Mouse (Mus musculus) myocyte (in vitro differentiated cells): ENCODE measurements around the gene Cyp2f2. TPM values are rescaled to one million over a fixed set of nuclear protein-coding genes. Genes with fewer than 3 reads are reported as not detected.

Experiments used
- H3K27me3 ChIP-seq: one replicate; pipeline ENCODE4 v1.6.1; 2011; ENCODE audit not compliant: control insufficient read depth, insufficient read depth, insufficient read length
- H3K36me3 ChIP-seq: one replicate; pipeline ENCODE4 v1.6.1; 2011; ENCODE audit not compliant: control insufficient read depth, insufficient read depth
- H3K4me2 ChIP-seq: one replicate; pipeline ENCODE4 v1.6.1; 2011; ENCODE audit warnings: low read depth, control low read depth
- H3K4me3 ChIP-seq: one replicate; pipeline ENCODE4 v1.5.1; 2011; ENCODE audit warnings: mild to moderate bottlenecking, control low read depth, moderate library complexity
- H3K79me2 ChIP-seq: one replicate; pipeline ENCODE4 v1.6.1; 2011; ENCODE audit not compliant: control insufficient read depth, insufficient read depth
- H3ac ChIP-seq: one replicate; pipeline ENCODE4 v1.6.1; 2011; ENCODE audit not compliant: control insufficient read depth, insufficient read length
- CEBPB ChIP-seq: IDR thresholded peaks from 2 replicates; pipeline ENCODE4 v1.6.1; 2011; ENCODE audit warnings: mild to moderate bottlenecking, moderate library complexity; ENCODE audit not compliant: poor library complexity, insufficient read depth, severe bottlenecking
- E2F4 ChIP-seq: IDR thresholded peaks from one replicate; pipeline ENCODE4 v1.6.1; 2011; ENCODE audit warnings: mild to moderate bottlenecking, control low read depth, moderate library complexity; ENCODE audit not compliant: insufficient read depth
- MAX ChIP-seq: IDR thresholded peaks from one replicate; pipeline ENCODE4 v1.6.1; 2011; ENCODE audit warnings: low read depth, mild to moderate bottlenecking, control low read depth
- MYOD1 ChIP-seq, 3 experiments: IDR thresholded peaks; one replicate each; pipeline ENCODE4 v1.6.1; 2011; ENCODE audit warnings: control low read depth in 2 of 3, low read depth in 2 of 3, mild to moderate bottlenecking in 2 of 3, moderate library complexity in 1 of 3; ENCODE audit not compliant: insufficient read length in 2 of 3, control insufficient read depth in 1 of 3
- MYOG ChIP-seq, 3 experiments: IDR thresholded peaks; one replicate each; pipeline ENCODE4 v1.6.1; 2011; ENCODE audit warnings: control low read depth in 2 of 3, low read depth in 2 of 3, mild to moderate bottlenecking in 2 of 3; ENCODE audit not compliant: insufficient read length in 2 of 3, control insufficient read depth in 1 of 3, insufficient read depth in 1 of 3
- POLR2A ChIP-seq: IDR thresholded peaks from one replicate; pipeline ENCODE4 v1.6.1; 2011; ENCODE audit warnings: low read depth, mild to moderate bottlenecking, control low read depth, moderate library complexity; ENCODE audit not compliant: insufficient read length
- POLR2AphosphoS2 ChIP-seq: IDR thresholded peaks from one replicate; pipeline ENCODE4 v1.6.1; 2011; ENCODE audit warnings: low read depth, control low read depth; ENCODE audit not compliant: insufficient read length
- REST ChIP-seq: IDR thresholded peaks from one replicate; pipeline ENCODE4 v1.6.1; 2011; ENCODE audit warnings: mild to moderate bottlenecking, control low read depth, moderate library complexity; ENCODE audit not compliant: insufficient read depth, insufficient read length
- SRF ChIP-seq: IDR thresholded peaks from one replicate; pipeline ENCODE4 v1.6.1; 2011; ENCODE audit warnings: low read depth; ENCODE audit not compliant: control insufficient read depth, insufficient read length
- TCF12 ChIP-seq: IDR thresholded peaks from one replicate; pipeline ENCODE4 v1.6.1; 2011; ENCODE audit warnings: mild to moderate bottlenecking, control low read depth; ENCODE audit not compliant: poor library complexity, insufficient read depth, severe bottlenecking
- TCF3 ChIP-seq: IDR thresholded peaks from one replicate; pipeline ENCODE4 v1.6.1; 2011; ENCODE audit warnings: low read depth, control low read depth; ENCODE audit not compliant: insufficient read length
- USF1 ChIP-seq: IDR thresholded peaks from one replicate; pipeline ENCODE4 v1.6.1; 2011; ENCODE audit warnings: low read depth, mild to moderate bottlenecking, control low read depth, moderate library complexity
- polyA plus RNA-seq: library from polyadenylated mRNA; unstranded; fragments of >200 nt; fragmentation: generic; extraction: Trizol; gene quantifications from one replicate; pipeline ENCODE4 v1.2.1, GENCODE M21; 2012; ENCODE audit warnings: missing spikeins

Cyp2f2 gene
- polyA plus RNA-seq, 1 experiment = 0.06 TPM

GRCm38 (mm10) chr7:27092038-27092703 is 27.5 kb upstream of the Cyp2f2 start:
- TF ChIP-seq SRF (no peak), USF1 (no peak), MYOG (IDR thresholded peaks at IDR 0.05; ENCODE audit: control insufficient read depth in 1 of 3, insufficient read depth in 1 of 3, insufficient read length in 2 of 3, low read depth in 2 of 3) (no peak), E2F4 (no peak), MAX (no peak), POLR2A (no peak), CEBPB (no peak), REST (no peak), POLR2AphosphoS2 (no peak), MYOD1 (IDR thresholded peaks at IDR 0.05; ENCODE audit: control insufficient read depth in 1 of 3, insufficient read length in 2 of 3, low read depth in 2 of 3) (no peak), TCF3 (no peak), TCF12 (no peak)
- Histone ChIP-seq H3ac (no peak overlapping the region), H3K27me3 (no peaks in the 10 kb centered on the region), H3K4me2 (no peak overlapping the region), H3K79me2 (no peaks in the 10 kb centered on the region), H3K36me3 (no peaks in the 10 kb centered on the region), H3K4me3 (no peak overlapping the region)

DNA sequence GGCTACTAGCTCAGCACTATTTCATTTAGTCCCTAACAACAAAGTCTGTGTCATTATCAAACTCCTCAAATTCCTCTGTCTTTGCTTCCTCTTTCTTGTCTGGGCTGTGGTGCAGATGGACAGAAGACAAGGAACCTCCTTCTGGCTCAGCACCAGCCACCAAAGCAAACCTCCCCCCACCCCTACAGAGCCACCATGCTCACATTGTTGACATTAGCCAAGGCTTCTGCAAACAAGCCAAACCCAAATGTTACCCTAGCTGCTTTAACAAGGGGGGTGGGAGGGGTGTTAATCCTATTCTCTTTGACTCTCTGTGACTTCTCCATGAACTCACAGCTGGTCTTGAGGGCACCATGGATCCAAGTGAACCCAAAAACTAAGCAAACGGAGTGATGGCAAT is 26.8 kb upstream of the Cyp2f2 start:
- TF ChIP-seq USF1 = no peak
- TF ChIP-seq MYOG (IDR thresholded peaks at IDR 0.05; ENCODE audit: control insufficient read depth in 1 of 3, insufficient read depth in 1 of 3, insufficient read length in 2 of 3, low read depth in 2 of 3) = no peak
- no peak for TF ChIP-seq POLR2A
- no peak for TF ChIP-seq E2F4
- no peak for TF ChIP-seq MYOD1 (IDR thresholded peaks at IDR 0.05; ENCODE audit: control insufficient read depth in 1 of 3, insufficient read length in 2 of 3, low read depth in 2 of 3)
- TF ChIP-seq TCF12 = no peak
- no peak for TF ChIP-seq CEBPB
- no peak for TF ChIP-seq SRF
- TF ChIP-seq POLR2AphosphoS2 = no peak
- no peak for TF ChIP-seq TCF3
- TF ChIP-seq REST = no peak
- TF ChIP-seq MAX = no peak
- H3ac ChIP-seq = no peak overlapping the region
- H3K4me3 ChIP-seq = no peak overlapping the region
- no peaks in the 10 kb centered on the region for H3K27me3 ChIP-seq
- no peak overlapping the region for H3K4me2 ChIP-seq
- H3K79me2 ChIP-seq = no peaks in the 10 kb centered on the region
- no peaks in the 10 kb centered on the region for H3K36me3 ChIP-seq

DNA sequence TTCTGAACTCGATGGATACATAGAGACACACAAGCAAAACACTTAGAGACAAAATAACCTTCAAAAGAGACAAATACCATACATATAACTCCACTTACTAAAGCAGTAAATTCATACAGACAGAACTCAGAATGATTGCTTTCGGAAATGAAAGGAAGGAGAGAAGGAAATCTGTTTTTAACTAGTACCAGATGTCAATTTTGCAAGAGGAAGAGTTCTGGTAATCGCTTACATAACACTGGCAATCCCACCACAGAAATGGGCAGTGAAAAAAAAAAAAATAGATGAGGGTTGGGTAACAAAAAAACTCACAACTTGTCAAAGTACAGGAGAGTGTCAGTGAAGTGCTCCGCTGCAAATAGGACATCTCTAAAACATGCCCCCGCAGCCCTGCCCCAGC is 14.8 kb upstream of the Cyp2f2 start:
- Histone ChIP-seq H3K79me2 (no peaks in the 10 kb centered on the region), H3K4me2 (no peak overlapping the region), H3ac (no peak overlapping the region), H3K36me3 (no peaks in the 10 kb centered on the region), H3K4me3 (no peak overlapping the region), H3K27me3 (no peaks in the 10 kb centered on the region)
- TF ChIP-seq POLR2AphosphoS2 (no peak), TCF12 (no peak), CEBPB (no peak), USF1 (no peak), SRF (no peak), POLR2A (no peak), E2F4 (no peak), REST (no peak), MYOD1 (IDR thresholded peaks at IDR 0.05; ENCODE audit: control insufficient read depth in 1 of 3, insufficient read length in 2 of 3, low read depth in 2 of 3) (no peak), MYOG (IDR thresholded peaks at IDR 0.05; ENCODE audit: control insufficient read depth in 1 of 3, insufficient read depth in 1 of 3, insufficient read length in 2 of 3, low read depth in 2 of 3) (no peak), MAX (no peak), TCF3 (no peak)

DNA sequence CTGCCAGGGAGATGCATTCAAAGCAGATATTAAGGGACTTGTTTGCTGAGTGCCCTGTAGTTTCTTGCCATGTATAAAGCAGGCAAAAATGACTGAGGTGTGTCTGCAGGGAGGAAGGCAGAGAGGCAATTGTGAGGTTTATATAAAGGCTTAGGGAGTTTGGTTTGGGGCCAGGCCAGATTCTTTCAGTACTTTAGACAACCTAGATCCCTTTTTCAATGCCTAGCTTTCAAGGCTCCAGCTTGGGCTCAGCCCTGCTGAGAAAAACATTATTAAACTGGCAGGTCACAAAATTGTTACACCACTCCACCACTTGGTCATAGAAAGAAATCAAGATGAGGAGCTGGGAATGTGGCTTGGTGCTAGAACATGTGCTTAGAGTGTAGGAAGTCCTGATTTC is 9.4 kb upstream of the Cyp2f2 start:
- H3K4me2 ChIP-seq = no peak overlapping the region
- TF ChIP-seq REST (no peak), TCF12 (no peak), POLR2AphosphoS2 (no peak), MYOG (IDR thresholded peaks at IDR 0.05; ENCODE audit: control insufficient read depth in 1 of 3, insufficient read depth in 1 of 3, insufficient read length in 2 of 3, low read depth in 2 of 3) (no peak), SRF (no peak), TCF3 (no peak), POLR2A (no peak), USF1 (no peak), E2F4 (no peak), MAX (no peak), MYOD1 (IDR thresholded peaks at IDR 0.05; ENCODE audit: control insufficient read depth in 1 of 3, insufficient read length in 2 of 3, low read depth in 2 of 3) (no peak), CEBPB (no peak)
- no peaks in the 10 kb centered on the region for H3K79me2 ChIP-seq
- H3K27me3 ChIP-seq = no peaks in the 10 kb centered on the region
- H3K4me3 ChIP-seq = no peak overlapping the region
- H3ac ChIP-seq = no peak overlapping the region
- no peaks in the 10 kb centered on the region for H3K36me3 ChIP-seq

DNA sequence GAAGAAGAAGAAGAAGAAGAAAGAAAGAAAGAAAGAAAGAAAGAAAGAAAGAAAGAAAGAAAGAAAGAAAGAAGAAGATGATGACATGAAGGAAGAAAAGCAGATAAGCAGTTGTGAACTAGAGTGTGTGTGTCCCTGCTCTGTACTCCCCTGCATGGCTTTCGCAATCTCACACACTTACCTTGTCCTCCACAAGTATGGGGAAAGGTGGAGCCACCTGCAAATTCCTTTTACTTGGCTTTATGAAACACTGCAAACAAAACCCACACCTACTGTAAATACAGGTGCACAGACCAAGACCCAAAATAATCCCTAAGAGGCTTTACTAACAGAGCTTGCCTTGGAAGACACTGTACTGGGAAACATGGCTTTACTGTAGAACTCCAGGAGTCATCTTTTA is 8.7 kb upstream of the Cyp2f2 start:
- H3K4me2 ChIP-seq = no peak overlapping the region
- H3K36me3 ChIP-seq = no peaks in the 10 kb centered on the region
- H3ac ChIP-seq = no peak overlapping the region
- TF ChIP-seq POLR2AphosphoS2 = no peak
- no peak for TF ChIP-seq SRF
- no peak for TF ChIP-seq MYOD1 (IDR thresholded peaks at IDR 0.05; ENCODE audit: control insufficient read depth in 1 of 3, insufficient read length in 2 of 3, low read depth in 2 of 3)
- no peak for TF ChIP-seq MAX
- TF ChIP-seq E2F4 = no peak
- TF ChIP-seq USF1 = no peak
- TF ChIP-seq TCF12 = no peak
- no peak for TF ChIP-seq REST
- TF ChIP-seq TCF3 = no peak
- TF ChIP-seq CEBPB = no peak
- no peak for TF ChIP-seq POLR2A
- TF ChIP-seq MYOG (IDR thresholded peaks at IDR 0.05; ENCODE audit: control insufficient read depth in 1 of 3, insufficient read depth in 1 of 3, insufficient read length in 2 of 3, low read depth in 2 of 3) = no peak
- no peaks in the 10 kb centered on the region for H3K79me2 ChIP-seq
- H3K4me3 ChIP-seq = no peak overlapping the region
- H3K27me3 ChIP-seq = no peaks in the 10 kb centered on the region
